Mouse (Mus musculus): Measurements from ENCODE around the gene Zkscan7. TPM values are rescaled to one million over a fixed set of nuclear protein-coding genes. Genes with fewer than 3 reads are reported as not detected.

Gene Zkscan7
- polyA plus RNA-seq, 1 experiment from 2014 or later: 0.46 TPM

GRCm38 (mm10) chr9:122902717-122903535 lies 17.4 kb downstream of the Zkscan7 start:
- H3K27ac ChIP-seq: no peak overlapping the region
- WGBS (ENCODE audit: insufficient replicate concordance): 20% methylated on average over 32 of the region's 32 CpGs
- 0 out of 2 replicates have a peak, but pooled peaks have one; percentile 15 for ATAC-seq (ENCODE audit: low read depth)
- H3K4me2 ChIP-seq: peak overlapping the region; percentile 48
- peaks cover 6% of the 10 kb centered on the region; the same call in 1 of the 2 replicates for H3K27me3 ChIP-seq
- no peaks in the 10 kb centered on the region for H3K36me3 ChIP-seq
- no peak overlapping the region for H3K9ac ChIP-seq
- no peaks in the 10 kb centered on the region for H3K9me3 ChIP-seq (replicated peaks)
- peak overlapping the region; percentile 44 for H3K4me3 ChIP-seq (replicated peaks)
- no peaks in the 10 kb centered on the region for H3K4me1 ChIP-seq (replicated peaks)
- DNase-seq: peak; percentile 2

GRCm38 (mm10) chr9:122922436-122922835 lies 37.0 kb downstream of the Zkscan7 start:
- ATAC-seq (ENCODE audit: low read depth) (no peak), DNase-seq (no peak)
- no peaks in the 10 kb centered on the region for H3K9me3 ChIP-seq (replicated peaks)
- peaks cover 20% of the 10 kb centered on the region for H3K36me3 ChIP-seq
- H3K4me2 ChIP-seq: peak overlapping the region; percentile 76
- H3K27me3 ChIP-seq: peaks cover 29% of the 10 kb centered on the region
- H3K9ac ChIP-seq: no peak overlapping the region
- no peak overlapping the region for H3K27ac ChIP-seq
- H3K4me3 ChIP-seq (replicated peaks): peak overlapping the region; percentile 65
- peaks cover 17% of the 10 kb centered on the region for H3K4me1 ChIP-seq (replicated peaks)
- 24% methylated on average over 3 of the region's 3 CpGs for WGBS (ENCODE audit: insufficient replicate concordance)

DNA sequence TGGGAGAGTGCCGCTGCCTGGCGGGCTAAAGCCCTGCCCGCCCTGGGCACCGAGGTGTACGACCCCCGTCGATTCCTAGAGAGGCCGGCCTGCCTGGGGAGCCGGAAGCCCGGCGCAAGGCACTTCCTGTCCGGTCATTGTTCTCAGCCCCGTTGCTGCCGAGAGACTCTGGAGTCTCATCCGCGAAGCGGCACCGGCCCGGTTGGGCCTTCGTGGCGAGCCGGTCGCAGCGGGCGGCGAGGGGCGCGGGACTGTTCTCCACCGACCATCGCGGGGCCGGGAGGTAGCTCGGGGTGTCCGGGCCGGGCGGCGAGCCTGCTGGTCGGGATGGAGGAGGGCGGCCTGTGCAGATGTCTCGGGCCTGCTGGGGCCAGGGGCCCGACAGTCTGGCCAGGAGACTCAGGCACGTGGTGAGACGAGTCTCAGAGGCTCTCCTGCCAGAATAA lies 37.5 kb downstream of the Zkscan7 start, which contains the start of gene Zfp105:
Gene Zfp105, plus strand, starts transcription at position 137 of the 446 bp plus-strand sequence.
- Histone ChIP-seq H3K9me3 (replicated peaks) (no peaks in the 10 kb centered on the region), H3K27me3 (peaks cover 29% of the 10 kb centered on the region), H3K4me2 (peak within 1 kb of the TSS; percentile 76), H3K4me1 (replicated peaks) (peaks cover 17% of the 10 kb centered on the region), H3K4me3 (replicated peaks) (peak within 1 kb of the TSS; percentile 65), H3K27ac (no peak within 1 kb of the TSS), H3K9ac (peak within 1 kb of the TSS; percentile 75), H3K36me3 (peaks cover 25% of the 10 kb centered on the region)
- DNase-seq (peak; percentile 38), ATAC-seq (ENCODE audit: low read depth) (peak; percentile 68)
- WGBS (ENCODE audit: insufficient replicate concordance): under 1% methylated on average over 43 of the region's 43 CpGs

DNA sequence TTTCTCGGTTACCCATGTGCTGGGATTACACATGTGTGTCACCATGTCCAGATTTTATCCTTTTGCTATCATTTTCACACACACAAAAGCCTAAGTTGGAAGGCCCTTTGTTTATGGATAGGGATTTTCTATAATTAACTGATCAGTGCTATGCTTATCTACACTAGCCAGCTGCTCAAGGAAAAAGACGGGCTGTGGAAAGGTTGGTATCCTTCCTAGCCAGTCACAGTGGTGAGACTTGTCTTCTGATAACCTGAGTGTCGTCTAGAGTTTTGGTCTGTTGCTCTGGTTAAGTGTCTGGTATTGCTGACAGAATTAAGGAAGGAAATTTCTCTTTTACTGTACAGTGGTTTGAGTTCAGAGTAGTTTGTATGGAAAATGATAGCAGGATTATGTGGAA lies 43.4 kb downstream of the Zkscan7 start:
- H3K9me3 ChIP-seq (replicated peaks): no peaks in the 10 kb centered on the region
- 44% methylated on average over 3 of the region's 3 CpGs for WGBS (ENCODE audit: insufficient replicate concordance)
- peaks cover 57% of the 10 kb centered on the region for H3K36me3 ChIP-seq
- H3K4me3 ChIP-seq (replicated peaks): no peak overlapping the region
- H3K27ac ChIP-seq: no peak overlapping the region
- ATAC-seq (ENCODE audit: low read depth) (peak; percentile 57; the same call in 1 of the 2 replicates), DNase-seq (no peak)
- H3K4me1 ChIP-seq (replicated peaks): peaks cover 8% of the 10 kb centered on the region; the same call in 1 of the 2 replicates
- H3K9ac ChIP-seq: no peak overlapping the region
- no peak overlapping the region for H3K4me2 ChIP-seq
- H3K27me3 ChIP-seq: no peaks in the 10 kb centered on the region

Other genes starting within 250 kb of the Zkscan7 start
- gene Topaz1, start 138.3 kb upstream of the Zkscan7 start, polyA plus RNA-seq (2015; fragmentation: Nextera tagmentation; extraction: Ambion mirVana): not detected in 2 replicates
- 1.8 and 3.2 TPM in 2 replicates for gene Tcaim, start 80.1 kb upstream of the Zkscan7 start, polyA plus RNA-seq (2015; fragmentation: Nextera tagmentation; extraction: Ambion mirVana)
- gene Gm35549, start 41.6 kb upstream of the Zkscan7 start, polyA plus RNA-seq (2015; fragmentation: Nextera tagmentation; extraction: Ambion mirVana): not detected in 2 replicates
- 17.1 and 21.5 TPM in 2 replicates for gene Zfp445, start 19.7 kb upstream of the Zkscan7 start, polyA plus RNA-seq (2015; fragmentation: Nextera tagmentation; extraction: Ambion mirVana)
- gene Zfp105, start 37.4 kb downstream of the Zkscan7 start, polyA plus RNA-seq (2015; fragmentation: Nextera tagmentation; extraction: Ambion mirVana): 2.5 and 3.0 TPM in 2 replicates
- 19.3 and 22.2 TPM in 2 replicates for gene 1110059G10Rik, start 65.3 kb downstream of the Zkscan7 start, polyA plus RNA-seq (2015; fragmentation: Nextera tagmentation; extraction: Ambion mirVana)
- 34.7 and 36.4 TPM in 2 replicates for gene Kif15, start 65.4 kb downstream of the Zkscan7 start, polyA plus RNA-seq (2015; fragmentation: Nextera tagmentation; extraction: Ambion mirVana)
- 5.9 and 6.4 TPM in 2 replicates for gene Tmem42, start 135.6 kb downstream of the Zkscan7 start, polyA plus RNA-seq (2015; fragmentation: Nextera tagmentation; extraction: Ambion mirVana)
- not detected in 2 replicates for gene Tgm4, start 149.0 kb downstream of the Zkscan7 start, polyA plus RNA-seq (2015; fragmentation: Nextera tagmentation; extraction: Ambion mirVana)
- 37.9 and 43.3 TPM in 2 replicates for gene Zdhhc3, start 227.5 kb downstream of the Zkscan7 start, polyA plus RNA-seq (2015; fragmentation: Nextera tagmentation; extraction: Ambion mirVana)
- gene Exosc7, start 227.5 kb downstream of the Zkscan7 start, polyA plus RNA-seq (2015; fragmentation: Nextera tagmentation; extraction: Ambion mirVana): 109 and 118 TPM in 2 replicates

Measured in liver, embryonic 13.5 days (tissue).